In genomic region chr2:152293179-152293726, GRCm38 (mm10) we compare ENCODE assay signal across 7 mouse cellular contexts. TPM values are rescaled to one million over a fixed set of nuclear protein-coding genes. Genes with fewer than 3 reads are reported as not detected.
A peak's percentile ranks its signal among the peaks of the same experiment; 100 is the strongest.
DNase-seq lines count a peak whose midpoint lies in the region; ATAC-seq and TF ChIP-seq lines count a peak whose summit lies in the region.

No protein-coding gene starts in this region.

- H3K36me3 ChIP-seq in testis, adult 2 months (ENCODE audit: control insufficient read depth, insufficient read depth, low read length): no peaks in the 10 kb centered on the region
- peaks cover 12% of the 10 kb centered on the region for H3K36me3 ChIP-seq in forebrain, embryonic 10.5 days (replicated peaks)
- peaks cover 10% of the 10 kb centered on the region; the same call in 1 of the 2 replicates for H3K36me3 ChIP-seq in liver, embryonic 12.5 days
- H3K36me3 ChIP-seq in stomach, postnatal 0 days (ENCODE audit: control insufficient read depth, insufficient read depth, low read length): no peaks in the 10 kb centered on the region

- WGBS in forebrain, embryonic 10.5 days: 2% methylated on average over 15 of the region's 15 CpGs
- WGBS in liver, embryonic 12.5 days (ENCODE audit: insufficient replicate concordance): 1% methylated on average over 15 of the region's 15 CpGs
- 1% methylated on average over 15 of the region's 15 CpGs for WGBS in stomach, postnatal 0 days

- peak overlapping the region; percentile 88 for H3K4me2 ChIP-seq in liver, embryonic 12.5 days
- peak overlapping the region; percentile 75 for H3K4me2 ChIP-seq in stomach, postnatal 0 days (replicated peaks; ENCODE audit: low read depth)

- no peak for TF ChIP-seq POLR2A in testis, adult 2 months (IDR thresholded peaks at IDR 0.05; ENCODE audit: control insufficient read depth, low read depth, low read length)

- no peaks in the 10 kb centered on the region for H3K27me3 ChIP-seq in testis, adult 2 months (ENCODE audit: control insufficient read depth, insufficient read depth, low read length)
- H3K27me3 ChIP-seq in forebrain, embryonic 10.5 days (ENCODE audit: poor library complexity, severe bottlenecking): no peaks in the 10 kb centered on the region
- no peaks in the 10 kb centered on the region for H3K27me3 ChIP-seq in liver, embryonic 12.5 days (replicated peaks)
- H3K27me3 ChIP-seq in stomach, postnatal 0 days (ENCODE audit: control insufficient read depth, insufficient read depth, low read length): no peaks in the 10 kb centered on the region

- H3K9me3 ChIP-seq in forebrain, embryonic 10.5 days: no peaks in the 10 kb centered on the region
- no peaks in the 10 kb centered on the region for H3K9me3 ChIP-seq in liver, embryonic 12.5 days (replicated peaks)
- no peaks in the 10 kb centered on the region for H3K9me3 ChIP-seq in stomach, postnatal 0 days (ENCODE audit: control insufficient read depth, low read length)

- peak; percentile 60 for ATAC-seq in liver, embryonic 12.5 days
- ATAC-seq in stomach, postnatal 0 days (ENCODE audit: low FRiP score, low TSS enrichment): peak; percentile 63

- no peak for TF ChIP-seq EP300 in stomach, postnatal 0 days (optimal IDR thresholded peaks at IDR 0.05)

- TF ChIP-seq CTCF in testis, adult 2 months (IDR thresholded peaks at IDR 0.05; ENCODE audit: control insufficient read depth, insufficient read depth, insufficient replicate concordance, low read depth, low read length): no peak
- TF ChIP-seq CTCF in stomach, postnatal 0 days (IDR thresholded peaks at IDR 0.05; ENCODE audit: low read depth): no peak

- H3K9ac ChIP-seq in liver, embryonic 12.5 days: peak overlapping the region; percentile 96
- H3K9ac ChIP-seq in stomach, postnatal 0 days (ENCODE audit: low read length): peak overlapping the region; percentile 96

- H3K27ac ChIP-seq in testis, adult 2 months (ENCODE audit: control insufficient read depth, insufficient read depth, low read depth, low read length): no peak overlapping the region
- H3K27ac ChIP-seq in forebrain, embryonic 10.5 days: peak overlapping the region; percentile 95
- peak overlapping the region; percentile 90; the same call in 1 of the 2 replicates for H3K27ac ChIP-seq in liver, embryonic 12.5 days
- no peak overlapping the region for H3K27ac ChIP-seq in stomach, postnatal 0 days (replicated peaks)

- peak overlapping the region; percentile 99 for H3K4me3 ChIP-seq in testis, adult 2 months (ENCODE audit: control insufficient read depth, low read depth, low read length)
- H3K4me3 ChIP-seq in forebrain, embryonic 10.5 days: peak overlapping the region; percentile 92
- peak overlapping the region; percentile 92 for H3K4me3 ChIP-seq in liver, embryonic 12.5 days
- peak overlapping the region; percentile 91 for H3K4me3 ChIP-seq in stomach, postnatal 0 days (ENCODE audit: low read depth, low read length)

- H3K4me1 ChIP-seq in testis, adult 2 months (ENCODE audit: control insufficient read depth, insufficient read depth, low read length): peaks cover 3% of the 10 kb centered on the region; the same call in 1 of the 2 replicates
- H3K4me1 ChIP-seq in forebrain, embryonic 10.5 days: peaks cover 20% of the 10 kb centered on the region
- peaks cover 39% of the 10 kb centered on the region for H3K4me1 ChIP-seq in liver, embryonic 12.5 days
- 0 out of 2 replicates have a peak, but pooled peaks cover 4% of the 10 kb centered on the region for H3K4me1 ChIP-seq in stomach, postnatal 0 days (replicated peaks; ENCODE audit: control insufficient read depth, insufficient read depth)

- DNase-seq in testis, postnatal 14 days (ENCODE audit: low spot score): no peak
- no peak for DNase-seq in forebrain, embryonic 10.5 days (ENCODE audit: extremely low spot score, low spot score)
- no peak for DNase-seq in stomach, postnatal 0 days (ENCODE audit: low spot score)
- DNase-seq in layer of hippocampus, adult 18-20 months (ENCODE audit: low spot score in 2 of 2): no peak
- DNase-seq in cerebellum, postnatal 4 days (ENCODE audit: low spot score in 2 of 2): no peak

RNA-seq across cellular contexts. Expression of gene Tbc1d20, which starts 0.4 kb away (rescaled TPM):
- 236 and 271 TPM in 2 replicates for polyA plus RNA-seq in testis, adult 2 months (2012; rRNA removed)
- 28.4 and 28.6 TPM in 2 replicates for polyA plus RNA-seq in forebrain, embryonic 10.5 days (2016; fragmentation: Nextera tagmentation; extraction: Ambion mirVana)
- polyA plus RNA-seq in liver, embryonic 12.5 days (2016; fragmentation: Nextera tagmentation; extraction: Ambion mirVana): 17.9 and 18.4 TPM in 2 replicates
- 22.6 and 24.8 TPM in 2 replicates for polyA plus RNA-seq in stomach, postnatal 0 days (2015; fragmentation: Nextera tagmentation; extraction: Ambion mirVana)
- total RNA-seq in layer of hippocampus, adult 18-20 months (2021): 10 to 100 TPM; 50.8 to 54.8 TPM

RNA-seq across cellular contexts. Expression of gene Rbck1, which starts 39.2 kb away (rescaled TPM):
- polyA plus RNA-seq in testis, adult 2 months (2012; rRNA removed): 72.2 and 76.2 TPM in 2 replicates
- 98.1 and 98.2 TPM in 2 replicates for polyA plus RNA-seq in forebrain, embryonic 10.5 days (2016; fragmentation: Nextera tagmentation; extraction: Ambion mirVana)
- 67.4 and 69.6 TPM in 2 replicates for polyA plus RNA-seq in liver, embryonic 12.5 days (2016; fragmentation: Nextera tagmentation; extraction: Ambion mirVana)
- polyA plus RNA-seq in stomach, postnatal 0 days (2015; fragmentation: Nextera tagmentation; extraction: Ambion mirVana): 49.8 and 53.6 TPM in 2 replicates
- total RNA-seq in layer of hippocampus, adult 18-20 months (2021): 100 to 1,000 TPM; 100 to 110 TPM

RNA-seq across cellular contexts. Expression of gene Trib3, which starts 50.6 kb away (rescaled TPM):
- polyA plus RNA-seq in testis, adult 2 months (2012; rRNA removed): 0.16 and 0.26 TPM in 2 replicates
- 2.3 and 3.1 TPM in 2 replicates for polyA plus RNA-seq in forebrain, embryonic 10.5 days (2016; fragmentation: Nextera tagmentation; extraction: Ambion mirVana)
- polyA plus RNA-seq in liver, embryonic 12.5 days (2016; fragmentation: Nextera tagmentation; extraction: Ambion mirVana): 6.1 and 7.2 TPM in 2 replicates
- polyA plus RNA-seq in stomach, postnatal 0 days (2015; fragmentation: Nextera tagmentation; extraction: Ambion mirVana): 2.9 and 3.9 TPM in 2 replicates
- total RNA-seq in layer of hippocampus, adult 18-20 months (2021): under 1 TPM in 1 of 2 experiments, not detected in 1; 0.69 TPM

Comparison
In these comparisons a context has a peak if more than half of its experiments do, and no peak if none do; other contexts are left out.
1. H3K27ac ChIP-seq: peak in forebrain, embryonic 10.5 days (single experiment) and liver, embryonic 12.5 days (single experiment); none in testis, adult 2 months (single experiment) and stomach, postnatal 0 days (single experiment).
2. Peak in every context shown above with its lines, with median percentiles within 50 percentile points of each other: H3K4me3 ChIP-seq.